Mouse (Mus musculus) G1E (cell line): Measurements from ENCODE around the gene Map2k3.

Experiments
- CTCF ChIP-seq: IDR thresholded peaks from 2 replicates; pipeline ENCODE4 v1.5.1; 2012; ENCODE audit warnings: low read depth, low read length, inconsistent platforms, mixed read lengths
- GATA1 ChIP-seq: IDR thresholded peaks from 2 replicates; pipeline ENCODE4 v1.6.1; 2012; ENCODE audit warnings: borderline replicate concordance, low read length, inconsistent platforms, mixed read lengths
- GATA2 ChIP-seq: IDR thresholded peaks from 2 replicates; pipeline ENCODE4 v1.6.1; 2012; ENCODE audit warnings: low read depth, low read length, inconsistent platforms, borderline replicate concordance

GRCm38 (mm10) chr11:60882386-60882785, 49.4 kb upstream of the Map2k3 start:
- TF ChIP-seq CTCF (no peak), GATA1 (no peak), GATA2 (no peak)
